Mouse (Mus musculus) layer of hippocampus, adult 2 months (tissue): Measurements from ENCODE around the gene Zdhhc22. TPM values are rescaled to one million over a fixed set of nuclear protein-coding genes. Genes with fewer than 3 reads are reported as not detected.

Experiments
- DNase-seq, 2 experiments: peaks; one replicate each; pipeline ENCODE4 v3.0.0; 2022; ENCODE audit warnings: low spot score in 2 of 2
- H3K27ac ChIP-seq: fragments of 200-600 bp; 2 replicates; pipeline ENCODE4 v1.8.1; 2022
- H3K4me3 ChIP-seq: fragments of 200-600 bp; 2 replicates; pipeline ENCODE4 v1.8.1; 2022; ENCODE audit warnings: mild to moderate bottlenecking
- CTCF ChIP-seq: fragments of 200-600 bp; conservative IDR thresholded peaks from 2 replicates; pipeline ENCODE4 v1.8.1; 2022; ENCODE audit warnings: antibody characterized with exemption, mild to moderate bottlenecking, moderate library complexity
- microRNA-seq, 2 experiments: library from miRNA; unstranded; fragments of <30 nt; microRNA quantifications; one replicate each; pipeline ENCODE4 v1.2.0; 2021
- total RNA-seq, 2 experiments: library from RNA; stranded (reverse); gene quantifications; 2 replicates each; pipeline ENCODE4 v1.2.3; 2021

The Zdhhc22 gene
- total RNA-seq, 2 experiments from 2014 or later: 8.6 to 9.0 TPM

DNA sequence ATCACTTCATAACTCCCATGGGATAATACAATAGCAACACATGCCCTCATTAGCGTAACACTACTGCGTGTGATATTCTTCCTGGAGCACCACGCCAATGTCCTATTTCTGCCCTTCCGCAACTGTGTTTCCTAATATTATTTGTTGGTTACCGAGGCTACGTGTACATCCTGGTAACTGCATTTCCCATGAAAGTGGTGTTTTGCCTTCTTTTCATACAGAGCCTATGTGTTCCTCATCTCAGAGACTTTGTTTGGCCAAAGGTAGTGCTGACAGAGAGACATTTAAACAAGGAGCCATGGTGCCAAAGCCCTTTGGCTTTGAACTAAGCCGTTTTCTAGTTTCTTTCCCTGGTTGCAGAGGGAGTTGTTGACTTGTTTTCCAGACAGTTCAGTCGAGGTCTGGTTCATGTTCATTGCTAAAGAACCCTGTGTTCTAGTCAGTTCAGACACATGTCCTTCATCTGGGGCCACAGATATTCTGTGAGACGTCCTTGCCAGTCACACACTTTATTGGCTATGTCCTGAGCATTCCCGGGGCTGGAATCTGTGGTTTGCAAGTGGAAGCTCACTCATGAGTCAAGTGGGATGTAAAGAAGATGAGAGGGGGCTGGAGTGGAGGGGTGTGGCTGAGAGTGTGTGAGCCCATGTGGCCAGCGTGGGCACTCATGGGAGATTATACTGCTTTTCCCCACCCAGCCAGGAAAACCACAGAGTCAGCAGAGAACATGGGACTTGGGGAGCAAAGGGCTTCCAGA is 53.5 kb downstream of the Zdhhc22 start:
- H3K27ac ChIP-seq: 0 out of 2 replicates have a peak overlapping the region, but pooled peaks have one; percentile 28
- TF ChIP-seq CTCF: no peak
- H3K4me3 ChIP-seq: no peak overlapping the region
- DNase-seq: no peak

DNA sequence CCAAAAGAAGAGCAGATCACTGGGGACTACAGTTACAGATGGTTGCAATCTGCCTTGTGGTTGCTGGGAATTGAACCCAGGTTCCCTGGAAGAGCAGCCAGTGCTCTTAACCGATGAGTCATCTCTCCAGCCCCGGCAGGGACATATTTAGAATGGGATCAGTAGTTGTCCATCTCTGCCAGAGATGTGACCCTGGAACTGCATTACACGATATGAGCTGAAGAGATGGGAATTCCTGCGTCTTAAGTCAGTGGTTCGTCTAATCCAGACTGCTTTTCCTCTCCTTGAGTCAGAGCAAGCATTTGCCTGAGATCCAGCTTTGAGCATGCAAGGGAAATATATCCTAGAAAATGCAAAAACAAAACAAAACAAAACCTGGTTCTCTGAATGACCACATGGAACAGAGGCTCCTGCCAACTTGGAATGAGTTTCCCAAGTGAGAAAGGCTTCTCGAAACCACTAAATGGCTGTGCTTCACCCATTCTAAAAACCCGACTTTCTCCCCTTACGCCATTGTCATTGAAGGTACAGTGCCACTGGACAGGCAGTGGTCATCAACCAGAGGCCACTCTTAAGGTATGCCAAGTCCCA is 54.4 kb downstream of the Zdhhc22 start:
- no peak for TF ChIP-seq CTCF
- H3K27ac ChIP-seq: no peak overlapping the region
- no peak for DNase-seq
- no peak overlapping the region for H3K4me3 ChIP-seq

DNA sequence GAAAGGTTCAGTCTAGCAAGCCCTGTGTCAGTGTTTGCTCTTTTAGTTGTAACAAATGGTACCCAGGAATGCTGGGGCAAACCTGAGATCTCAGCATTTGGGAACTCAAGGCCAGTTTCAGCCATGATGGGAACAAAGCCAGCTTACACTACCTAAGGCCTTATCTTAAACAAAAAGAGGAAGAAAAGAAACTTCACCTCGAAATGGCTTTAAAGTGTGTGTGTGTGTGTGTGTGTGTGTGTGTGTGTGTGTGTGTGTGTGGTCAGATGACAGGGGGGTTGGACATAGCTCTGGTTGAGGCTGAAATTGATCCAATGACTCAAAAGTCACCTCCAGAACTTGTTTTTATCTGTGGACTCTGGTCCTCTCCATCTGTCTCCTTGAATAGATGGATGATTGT is 55.5 kb downstream of the Zdhhc22 start:
- TF ChIP-seq CTCF: no peak
- Histone ChIP-seq H3K4me3 (no peak overlapping the region), H3K27ac (no peak overlapping the region)
- no peak for DNase-seq

DNA sequence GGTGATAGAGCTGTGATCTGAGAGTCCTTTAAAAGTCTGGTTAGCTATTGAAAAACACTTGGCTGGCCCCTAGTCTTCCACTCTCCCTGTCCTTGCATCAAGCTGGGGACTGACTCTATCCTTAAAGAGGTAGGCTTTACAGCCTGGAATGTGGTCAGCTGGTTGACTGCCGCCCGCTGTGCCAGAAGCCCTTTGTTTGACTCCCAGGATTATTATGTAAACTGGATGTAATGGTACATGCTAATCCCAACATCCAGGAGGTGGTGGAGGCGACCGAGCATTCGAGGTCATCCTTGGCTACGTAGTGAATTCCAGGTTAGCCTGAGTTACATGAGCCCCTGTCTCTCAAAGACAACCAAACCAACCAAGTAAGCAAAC is 57.7 kb downstream of the Zdhhc22 start:
- no peak for TF ChIP-seq CTCF
- peak overlapping the region; percentile 84 for H3K27ac ChIP-seq

DNA sequence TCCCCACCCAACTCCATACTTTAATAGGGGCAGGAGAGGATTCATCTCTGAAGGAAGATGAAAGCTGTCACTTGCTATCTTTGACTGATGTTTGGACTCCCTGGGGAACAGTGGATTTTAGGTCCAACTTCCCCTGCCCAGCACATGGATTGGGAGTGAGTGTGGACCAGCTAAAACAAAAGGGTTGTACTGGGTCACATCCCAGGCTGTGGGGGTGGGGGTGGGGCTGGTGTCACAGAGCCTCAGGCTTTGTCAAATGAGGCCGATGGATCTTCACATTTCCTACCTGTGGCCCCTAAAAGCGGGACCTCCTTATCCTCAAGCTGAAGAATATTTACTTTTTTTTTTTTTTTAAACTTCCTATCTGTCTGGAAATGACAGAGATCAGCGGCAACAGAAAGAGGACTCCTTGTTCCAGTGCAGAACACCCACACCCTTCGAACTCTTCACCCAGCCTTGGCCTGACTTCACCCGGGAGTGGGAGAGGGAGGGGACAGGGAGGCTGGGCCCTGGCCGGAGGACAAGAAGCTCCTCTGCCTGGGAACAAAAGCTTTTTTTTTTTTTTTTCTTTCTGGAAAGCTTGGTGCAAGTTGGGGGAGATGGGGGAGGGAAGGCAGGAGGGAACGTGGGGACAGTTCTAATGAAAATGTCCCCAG is 58.2 kb downstream of the Zdhhc22 start:
- peak overlapping the region; percentile 84 for H3K27ac ChIP-seq

More for the DNA sequence above, 57.7 kb downstream of the Zdhhc22 start:
- no peak for DNase-seq
- no peak overlapping the region for H3K4me3 ChIP-seq

DNA sequence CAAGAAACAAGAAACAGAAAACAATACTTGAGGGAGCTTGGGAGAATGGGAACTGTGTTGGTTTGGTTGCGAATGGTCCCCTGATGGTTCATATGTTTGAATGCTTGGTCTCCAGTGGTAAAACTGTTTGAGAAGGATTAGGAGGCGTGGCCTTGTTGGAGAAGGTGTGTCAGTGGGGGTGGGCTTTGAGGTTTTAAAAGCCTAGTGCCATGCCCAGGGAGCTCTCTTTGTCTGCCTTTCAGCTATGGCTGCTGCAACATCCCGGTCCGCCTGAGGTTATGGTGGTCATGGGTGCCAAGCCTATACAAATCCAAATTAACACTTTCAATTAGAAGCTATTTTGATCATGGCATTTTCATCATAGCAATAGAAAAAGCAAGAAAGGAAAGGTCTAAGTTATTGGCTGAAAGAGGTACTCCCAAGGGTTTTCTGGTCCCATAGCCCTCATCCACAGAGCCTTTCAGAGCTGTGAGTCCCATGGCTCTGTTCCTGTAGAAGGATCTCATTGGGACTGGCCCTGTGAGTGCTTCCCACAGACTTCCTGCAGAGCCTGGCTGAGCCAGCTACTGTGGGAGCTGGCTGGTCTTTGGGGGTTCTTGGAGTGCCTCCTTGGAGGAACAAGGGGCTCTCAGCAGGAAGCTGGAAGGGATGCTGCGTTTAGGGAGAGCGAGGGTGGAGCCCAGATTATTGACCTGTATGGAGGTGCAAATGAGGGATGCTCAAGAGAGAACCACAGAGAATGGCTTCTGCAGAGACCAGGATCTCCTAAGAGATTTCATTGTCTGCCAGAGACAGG is 59.1 kb downstream of the Zdhhc22 start:
- no peak for DNase-seq
- Histone ChIP-seq H3K27ac (peak overlapping the region; percentile 84), H3K4me3 (no peak overlapping the region)
- TF ChIP-seq CTCF: no peak

More for the DNA sequence above, 58.2 kb downstream of the Zdhhc22 start:
- no peak overlapping the region for H3K4me3 ChIP-seq
- no peak for DNase-seq
- no peak for TF ChIP-seq CTCF

Small RNA genes lying within 50 kb of the gene (microRNA-seq; reads per million reads assigned to microRNA genes)
- gene Gm25847: 0 reads per million in 2 experiments

Other genes starting within 250 kb of the Zdhhc22 start
- gene Irf2bpl, start 105.6 kb downstream of the Zdhhc22 start, total RNA-seq: 10 to 100 TPM; 69.8 to 70.2 TPM
- gene Cipc, start 43.4 kb downstream of the Zdhhc22 start, total RNA-seq: 10 to 100 TPM; 73.4 to 83.6 TPM
- 10 to 100 TPM; 38.1 to 39.3 TPM for gene Tmem63c, start 30.9 kb upstream of the Zdhhc22 start, total RNA-seq
- 1 to 10 TPM; 1.9 to 2.5 TPM for gene Ngb, start 112.1 kb upstream of the Zdhhc22 start, total RNA-seq
- gene Gstz1, start 156.7 kb upstream of the Zdhhc22 start, total RNA-seq: 10 to 100 TPM; 48.7 to 50.9 TPM
- gene Pomt2, start 157.5 kb upstream of the Zdhhc22 start, total RNA-seq: 10 to 100 TPM; 16.4 to 16.5 TPM
- 1 to 10 TPM; 3.5 to 4.8 TPM for gene Samd15, start 209.3 kb upstream of the Zdhhc22 start, total RNA-seq
- gene Tmed8, start 210.0 kb upstream of the Zdhhc22 start, total RNA-seq: 10 to 100 TPM; 25.6 to 26.4 TPM
- gene Noxred1, start 248.3 kb upstream of the Zdhhc22 start, total RNA-seq: 1 to 10 TPM; 1.7 to 2.0 TPM